Mouse (Mus musculus) olfactory bulb, adult 2 months (tissue): ENCODE data around the gene Rnf114.

Experiments
- CTCF ChIP-seq: fragments of 200-500 bp; IDR thresholded peaks from 2 replicates; pipeline ENCODE4 v1.5.1; 2012; ENCODE audit warnings: low read depth, mild to moderate bottlenecking, low read length, moderate library complexity; ENCODE audit not compliant: insufficient read depth
- POLR2A ChIP-seq: fragments of 200-500 bp; IDR thresholded peaks from 2 replicates; pipeline ENCODE4 v1.6.1; 2012; ENCODE audit warnings: mild to moderate bottlenecking, low read depth, low read length, moderate library complexity; ENCODE audit not compliant: insufficient read depth

- TF ChIP-seq CTCF (no peak), POLR2A (no peak)
These were observed 27.3 kb downstream of the Rnf114 start for GRCm38 (mm10) chr2:167519606-167520252.
